Mouse (Mus musculus): ENCODE results near the gene Plxnb2.
A peak's percentile ranks its signal among the peaks of the same experiment; 100 is the strongest.

Gene Plxnb2

GRCm38 (mm10) chr15:89180571-89181229, at the start of gene Plxnb2:
Plxnb2 (minus strand) TSS chr15:89180788.
- DNase-seq (ENCODE audit: low read depth, low spot score), result peak; percentile 26

GRCm38 (mm10) chr15:89215611-89216233, 35.1 kb upstream of the Plxnb2 start:
- no peak for DNase-seq (ENCODE audit: low read depth, low spot score)

GRCm38 (mm10) chr15:89214953-89215352, 34.4 kb upstream of the Plxnb2 start:
- DNase-seq (ENCODE audit: low read depth, low spot score), result no peak

- no peak for DNase-seq (ENCODE audit: low read depth, low spot score)
Observed at GRCm38 (mm10) chr15:89213517-89213916, 32.9 kb upstream of the Plxnb2 start.

GRCm38 (mm10) chr15:89212495-89212894, 31.9 kb upstream of the Plxnb2 start:
- DNase-seq (ENCODE audit: low read depth, low spot score), result no peak

- peak; percentile 26 for DNase-seq (ENCODE audit: low read depth, low spot score)
Observed at GRCm38 (mm10) chr15:89211716-89212461, 31.3 kb upstream of the Plxnb2 start.

- DNase-seq (ENCODE audit: low read depth, low spot score), result peak; percentile 83
Observed at GRCm38 (mm10) chr15:89210915-89211715, 30.5 kb upstream of the Plxnb2 start, which contains the start of gene Ppp6r2. Ppp6r2 (plus strand) TSS chr15:89211553.

- DNase-seq (ENCODE audit: low read depth, low spot score), result peak; percentile 88
Observed at GRCm38 (mm10) chr15:89209886-89210761, 29.5 kb upstream of the Plxnb2 start.

- no peak for DNase-seq (ENCODE audit: low read depth, low spot score)
Observed at GRCm38 (mm10) chr15:89207457-89207856, 26.9 kb upstream of the Plxnb2 start.

GRCm38 (mm10) chr15:89197056-89197455, 16.5 kb upstream of the Plxnb2 start:
- no peak for DNase-seq (ENCODE audit: low read depth, low spot score)

- DNase-seq (ENCODE audit: low read depth, low spot score), result peak; percentile 98
Observed at GRCm38 (mm10) chr15:89196313-89196706, 15.7 kb upstream of the Plxnb2 start, which contains the start of gene Dennd6b. Dennd6b (minus strand) TSS chr15:89196496.

- DNase-seq (ENCODE audit: low read depth, low spot score), result peak; percentile 90
Observed at GRCm38 (mm10) chr15:89195690-89196312, 15.2 kb upstream of the Plxnb2 start.

GRCm38 (mm10) chr15:89195261-89195681, 14.7 kb upstream of the Plxnb2 start:
- no peak for DNase-seq (ENCODE audit: low read depth, low spot score)

- no peak for DNase-seq (ENCODE audit: low read depth, low spot score)
Observed at GRCm38 (mm10) chr15:89184937-89185227, 4.3 kb upstream of the Plxnb2 start.

- no peak for DNase-seq (ENCODE audit: low read depth, low spot score)
Observed at GRCm38 (mm10) chr15:89184141-89184936, 3.8 kb upstream of the Plxnb2 start.

GRCm38 (mm10) chr15:89182842-89183241, 2.3 kb upstream of the Plxnb2 start:
- no peak for DNase-seq (ENCODE audit: low read depth, low spot score)

- no peak for DNase-seq (ENCODE audit: low read depth, low spot score)
Observed at GRCm38 (mm10) chr15:89182328-89182741, 1.7 kb upstream of the Plxnb2 start.

- no peak for DNase-seq (ENCODE audit: low read depth, low spot score)
Observed at GRCm38 (mm10) chr15:89181561-89182270, 1.1 kb upstream of the Plxnb2 start.

- no peak for DNase-seq (ENCODE audit: low read depth, low spot score)
Observed at GRCm38 (mm10) chr15:89180081-89180541, 477 bp downstream of the Plxnb2 start.

Measured in CD4-positive helper T cell, adult 2 months (primary cell).